Mouse (Mus musculus) heart, embryonic 13.5 days (tissue): ENCODE data around the gene Ttll9. TPM values are rescaled to one million over a fixed set of nuclear protein-coding genes. Genes with fewer than 3 reads are reported as not detected.

Source experiments
- ATAC-seq: fragments of 200-750 bp; cut with Nextera tagmentation; 2 replicates; pipeline ENCODE4 v1.8.0; 2017; ENCODE audit warnings: moderate TSS enrichment; ENCODE audit not compliant: insufficient number of reproducible peaks, low FRiP score, low TSS enrichment; ENCODE audit errors: extremely low read depth
- H3K27ac ChIP-seq: fragments of 300-500 bp; sonication (generic); replicated peaks from 2 replicates; pipeline ENCODE4 v1.5.1; 2015; ENCODE audit warnings: moderate library complexity, mild to moderate bottlenecking, inconsistent platforms
- H3K27me3 ChIP-seq: fragments of 300-500 bp; sonication (generic); replicated peaks from 2 replicates; pipeline ENCODE4 v1.6.1; 2015; ENCODE audit warnings: mild to moderate bottlenecking, inconsistent platforms
- H3K36me3 ChIP-seq: fragments of 300-500 bp; sonication (generic); 2 replicates; pipeline ENCODE4 v1.6.1; 2015; ENCODE audit warnings: mild to moderate bottlenecking, inconsistent platforms
- H3K4me1 ChIP-seq: fragments of 300-500 bp; sonication (generic); 2 replicates; pipeline ENCODE4 v1.6.1; 2015; ENCODE audit warnings: inconsistent platforms
- H3K4me2 ChIP-seq: fragments of 300-500 bp; sonication (generic); 2 replicates; pipeline ENCODE4 v1.6.1; 2015; ENCODE audit warnings: inconsistent platforms, mild to moderate bottlenecking, moderate library complexity
- H3K4me3 ChIP-seq: fragments of 300-500 bp; sonication (generic); 2 replicates; pipeline ENCODE4 v1.5.1; 2015; ENCODE audit warnings: moderate library complexity, mild to moderate bottlenecking, inconsistent platforms
- H3K9ac ChIP-seq: fragments of 300-500 bp; sonication (generic); 2 replicates; pipeline ENCODE4 v1.6.1; 2015; ENCODE audit warnings: inconsistent platforms, mild to moderate bottlenecking, moderate library complexity
- H3K9me3 ChIP-seq: fragments of 300-500 bp; sonication (generic); 2 replicates; pipeline ENCODE4 v1.6.1; 2016; ENCODE audit warnings: inconsistent platforms
- WGBS: fragments of 180-500 bp; shearing (Covaris S2); methylation state at CpG from one replicate; pipeline ENCODE4 v1.1.7; 2015; ENCODE audit warnings: mixed read lengths; 5-methylcytosine and 5-hydroxymethylcytosine counted together
- polyA plus RNA-seq: library from polyadenylated mRNA; unstranded; fragments of >200 nt; fragmentation: Nextera tagmentation; extraction: Ambion mirVana; gene quantifications from 2 replicates; pipeline ENCODE4 v1.2.1, GENCODE M21; 2015

Ttll9 gene
- polyA plus RNA-seq, 1 experiment from 2014 or later = 0.44 TPM

- H3K27me3 ChIP-seq = peaks cover 87% of the 10 kb centered on the region
- H3K4me3 ChIP-seq = no peak overlapping the region
- no peaks in the 10 kb centered on the region for H3K36me3 ChIP-seq
- no peaks in the 10 kb centered on the region for H3K4me1 ChIP-seq
- H3K27ac ChIP-seq = no peak overlapping the region
- 54% methylated on average over 6 of the region's 6 CpGs for WGBS
- no peaks in the 10 kb centered on the region for H3K9me3 ChIP-seq
- ATAC-seq = no peak
- no peak overlapping the region for H3K4me2 ChIP-seq
- H3K9ac ChIP-seq = no peak overlapping the region
Observed at GRCm38 (mm10) chr2:153055270-153055920, 93.1 kb downstream of the Ttll9 start.

Other genes starting within 250 kb of the Ttll9 start
- 56.7 and 58.8 TPM in 2 replicates for gene Id1, start 226.2 kb upstream of the Ttll9 start, polyA plus RNA-seq
- 11.8 and 13.4 TPM in 2 replicates for gene Cox4i2, start 208.3 kb upstream of the Ttll9 start, polyA plus RNA-seq
- 59.6 and 62.8 TPM in 2 replicates for gene Bcl2l1, start 130.8 kb upstream of the Ttll9 start, polyA plus RNA-seq
- gene Tpx2, start 114.5 kb upstream of the Ttll9 start, polyA plus RNA-seq = 51.1 and 55.5 TPM in 2 replicates
- gene Mylk2, start 51.1 kb upstream of the Ttll9 start, polyA plus RNA-seq = 0.19 and 0.29 TPM in 2 replicates
- gene Foxs1, start 29.3 kb upstream of the Ttll9 start, polyA plus RNA-seq = 2.5 and 2.7 TPM in 2 replicates
- gene Dusp15, start 10.8 kb upstream of the Ttll9 start, polyA plus RNA-seq = 0.15 and 0.51 TPM in 2 replicates
- 101 and 111 TPM in 2 replicates for gene Pdrg1, start 52.9 kb downstream of the Ttll9 start, polyA plus RNA-seq
- not detected in 2 replicates for gene Xkr7, start 69.4 kb downstream of the Ttll9 start, polyA plus RNA-seq
- gene Ccm2l, start 103.5 kb downstream of the Ttll9 start, polyA plus RNA-seq = 4.6 and 5.3 TPM in 2 replicates
- 1.8 and 2.2 TPM in 2 replicates for gene Hck, start 146.0 kb downstream of the Ttll9 start, polyA plus RNA-seq
- 59.0 and 63.0 TPM in 2 replicates for gene Tm9sf4, start 198.8 kb downstream of the Ttll9 start, polyA plus RNA-seq